In the genomic region with DNA sequence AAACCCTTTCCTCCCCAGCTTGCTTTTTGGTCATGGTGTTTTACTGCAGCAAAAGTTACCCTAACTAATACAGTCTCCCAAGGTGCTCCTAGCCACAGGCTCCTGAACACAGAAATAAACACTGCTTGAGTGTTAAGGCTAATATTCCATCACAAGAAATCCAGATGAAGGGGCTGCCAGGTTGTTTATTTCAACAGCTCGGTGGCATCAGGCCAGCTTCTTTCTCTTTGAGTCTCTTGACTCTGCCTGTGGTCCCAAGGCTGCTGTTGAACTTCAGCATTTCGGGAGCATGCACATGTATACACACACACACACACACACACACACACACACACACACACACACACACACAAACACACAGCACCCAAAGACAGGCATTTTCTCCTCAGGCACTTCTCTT, we compare ENCODE assay signal across 17 mouse cellular contexts. TPM values are rescaled to one million over a fixed set of nuclear protein-coding genes. Genes with fewer than 3 reads are reported as not detected.
DNase-seq lines count a peak whose midpoint lies in the region; ATAC-seq and TF ChIP-seq lines count a peak whose summit lies in the region.
"Had no signal": no experiment of that assay in that cellular context is flagged by ENCODE, and none has a peak within 500 bp of the region (broad histone marks: within the 10 kb centered on the region; RNA-seq: fewer than 3 reads in every experiment).

No protein-coding gene starts in this region.

- H3K9me3 ChIP-seq in lung, embryonic 14.5 days (ENCODE audit: low read depth, low read length), result no peaks in the 10 kb centered on the region
- H3K9me3 ChIP-seq: embryonic facial prominence, embryonic 15.5 days; forebrain, embryonic 10.5 days; heart, embryonic 15.5 days; limb, embryonic 12.5 days had no signal

- 36% methylated on average over 2 of the region's 2 CpGs for WGBS in lung, embryonic 14.5 days
- WGBS in small intestine, adult 2 months, result 20% methylated on average over 2 of the region's 2 CpGs

- TF ChIP-seq POLR2A in small intestine, adult 2 months (IDR thresholded peaks at IDR 0.05; ENCODE audit: low read depth, low read length), result no peak

- H3K27ac ChIP-seq in lung, embryonic 14.5 days (ENCODE audit: low read depth), result no peak overlapping the region
- H3K27ac ChIP-seq in small intestine, adult 2 months (ENCODE audit: insufficient read depth, low read depth, low read length), result peak overlapping the region; percentile 91
- H3K27ac ChIP-seq: embryonic facial prominence, embryonic 15.5 days; forebrain, embryonic 10.5 days; heart, embryonic 15.5 days; layer of hippocampus, adult 2 months; limb, embryonic 12.5 days had no signal

- no peak overlapping the region for H3K4me2 ChIP-seq in lung, embryonic 14.5 days
- H3K4me2 ChIP-seq: embryonic facial prominence, embryonic 15.5 days; heart, embryonic 15.5 days; limb, embryonic 12.5 days had no signal

- no peak for ATAC-seq in lung, embryonic 14.5 days (ENCODE audit: insufficient read depth)

- no peaks in the 10 kb centered on the region for H3K27me3 ChIP-seq in lung, embryonic 14.5 days (ENCODE audit: insufficient read depth, low read length)
- no peaks in the 10 kb centered on the region for H3K27me3 ChIP-seq in small intestine, adult 2 months (ENCODE audit: control insufficient read depth, insufficient read depth, low read length)
- H3K27me3 ChIP-seq: embryonic facial prominence, embryonic 15.5 days; heart, embryonic 15.5 days; limb, embryonic 12.5 days had no signal

- TF ChIP-seq CTCF in lung, embryonic 14.5 days (IDR thresholded peaks at IDR 0.05; ENCODE audit: low read depth), result no peak
- no peak for TF ChIP-seq CTCF in small intestine, adult 2 months (IDR thresholded peaks at IDR 0.05; ENCODE audit: extremely low read depth, insufficient read length, insufficient replicate concordance, low read depth, low read length)

- H3K4me1 ChIP-seq in lung, embryonic 14.5 days (ENCODE audit: insufficient read depth), result no peaks in the 10 kb centered on the region
- H3K4me1 ChIP-seq in small intestine, adult 2 months (ENCODE audit: control insufficient read depth, insufficient read depth, insufficient read length, low read length), result peaks cover 34% of the 10 kb centered on the region
- H3K4me1 ChIP-seq: embryonic facial prominence, embryonic 15.5 days; limb, embryonic 12.5 days had no signal

- H3K9ac ChIP-seq in lung, embryonic 14.5 days, result no peak overlapping the region
- H3K9ac ChIP-seq: embryonic facial prominence, embryonic 15.5 days; heart, embryonic 15.5 days; limb, embryonic 12.5 days had no signal

- DNase-seq in adrenal gland, postnatal 14 days, result peak; percentile 52
- no peak for DNase-seq in adrenal gland, adult 2 months
- peak; percentile 82 for DNase-seq in lung, embryonic 14.5 days
- no peak for DNase-seq in lung, postnatal 25 days (ENCODE audit: low spot score)
- DNase-seq in kidney, postnatal 25 days, result peak; percentile 63 to 75
- no peak for DNase-seq in ovary, postnatal 14 days (ENCODE audit: low spot score)
- DNase-seq in gastrocnemius, postnatal 25 days, result no peak
- DNase-seq: cerebellum, postnatal 10 days; embryo, embryonic 11 days; gastrocnemius, adult 2 months; thymus, postnatal 14 days had no signal

- no peaks in the 10 kb centered on the region for H3K36me3 ChIP-seq in lung, embryonic 14.5 days (ENCODE audit: insufficient read depth)
- no peaks in the 10 kb centered on the region for H3K36me3 ChIP-seq in small intestine, adult 2 months (ENCODE audit: control insufficient read depth, insufficient read depth, low read length)
- H3K36me3 ChIP-seq: embryonic facial prominence, embryonic 15.5 days; forebrain, embryonic 10.5 days; heart, embryonic 15.5 days; limb, embryonic 12.5 days had no signal

- H3K4me3 ChIP-seq in lung, embryonic 14.5 days (ENCODE audit: low read depth, low read length), result no peak overlapping the region
- no peak overlapping the region for H3K4me3 ChIP-seq in small intestine, adult 2 months (ENCODE audit: low read depth, low read length)
- H3K4me3 ChIP-seq: embryonic facial prominence, embryonic 15.5 days; forebrain, embryonic 10.5 days; gastrocnemius, adult 2 months; heart, embryonic 15.5 days; layer of hippocampus, adult 2 months; limb, embryonic 12.5 days had no signal

RNA-seq across cellular contexts. Expression of a gene that starts 8.6 kb away (rescaled TPM):
- 175 and 204 TPM in 2 replicates for total RNA-seq in adrenal gland, postnatal 14 days (2021)
- 100 to 1,000 TPM; 111 to 154 TPM for total RNA-seq in adrenal gland, adult 2 months (2021)
- 42.0 and 51.8 TPM in 2 replicates for polyA plus RNA-seq in adrenal gland, adult 2 months (2012; rRNA removed)
- 138 and 148 TPM in 2 replicates for polyA plus RNA-seq in lung, embryonic 14.5 days (2014; fragmentation: Nextera tagmentation; extraction: Ambion mirVana)
- polyA plus RNA-seq in small intestine, adult 2 months (2012; rRNA removed), result 42.5 and 79.2 TPM in 2 replicates
- 10 to 100 TPM; 27.4 to 36.0 TPM for total RNA-seq in gastrocnemius, postnatal 25 days (2021)

RNA-seq across cellular contexts. Expression of a gene that starts 20.9 kb away (rescaled TPM):
- total RNA-seq in adrenal gland, postnatal 14 days (2021), result 34.1 and 41.8 TPM in 2 replicates
- total RNA-seq in adrenal gland, adult 2 months (2021), result 10 to 100 TPM; 36.2 to 55.1 TPM
- polyA plus RNA-seq in adrenal gland, adult 2 months (2012; rRNA removed), result 39.0 and 45.9 TPM in 2 replicates
- 17.6 and 21.2 TPM in 2 replicates for polyA plus RNA-seq in lung, embryonic 14.5 days (2014; fragmentation: Nextera tagmentation; extraction: Ambion mirVana)
- 2.3 and 3.2 TPM in 2 replicates for polyA plus RNA-seq in small intestine, adult 2 months (2012; rRNA removed)
- total RNA-seq in gastrocnemius, postnatal 25 days (2021), result 1 to 10 TPM; 1.8 to 3.1 TPM

Comparison
In these comparisons a context has a peak if more than half of its experiments do, and no peak if none do; other contexts are left out.
1. DNase-seq: peak in adrenal gland, postnatal 14 days (single experiment), lung, embryonic 14.5 days (single experiment) and kidney, postnatal 25 days (2 of 2); none in adrenal gland, adult 2 months (single experiment), lung, postnatal 25 days (single experiment), ovary, postnatal 14 days (single experiment) and gastrocnemius, postnatal 25 days (single experiment).